Mouse (Mus musculus): ENCODE measurements at regions not wholly inside any gene's neighbourhood (a gene's known extent, or its start where the extent isn't known, plus 50 kb on each side); places are given as distances from the start of the nearest gene placed in this dataset.

- DNase-seq (ENCODE audit: low spot score), result no peak
Measured at GRCm38 (mm10) chr4:98200701-98201100, 182.4 kb downstream of the Tm2d1 start.

- no peak for DNase-seq (ENCODE audit: low spot score)
Measured at GRCm38 (mm10) chr4:98190318-98190717, 192.8 kb downstream of the Tm2d1 start.

- no peak for DNase-seq (ENCODE audit: low spot score)
Measured at GRCm38 (mm10) chr4:98189894-98190293, 193.2 kb downstream of the Tm2d1 start.

GRCm38 (mm10) chr4:98188944-98189343 lies 194.2 kb downstream of the Tm2d1 start:
- no peak for DNase-seq (ENCODE audit: low spot score)

- DNase-seq (ENCODE audit: low spot score), result no peak
Measured at GRCm38 (mm10) chr4:98187038-98187437, 196.1 kb downstream of the Tm2d1 start.

GRCm38 (mm10) chr4:98182053-98182355 lies 201.1 kb downstream of the Tm2d1 start:
- DNase-seq (ENCODE audit: low spot score), result peak; percentile 73

- no peak for DNase-seq (ENCODE audit: low spot score)
Measured at GRCm38 (mm10) chr4:98181185-98182052, 201.7 kb downstream of the Tm2d1 start.

GRCm38 (mm10) chr4:98180336-98180735 lies 202.8 kb downstream of the Tm2d1 start:
- no peak for DNase-seq (ENCODE audit: low spot score)

Measured in heart, adult 8-10 months (tissue).